Comparison of ENCODE assay signal across 8 mouse cellular contexts in genomic region chr1:165616652-165617051, GRCm38 (mm10). TPM values are rescaled to one million over a fixed set of nuclear protein-coding genes. Genes with fewer than 3 reads are reported as not detected.
DNase-seq lines count a peak whose midpoint lies in the region; ATAC-seq and TF ChIP-seq lines count a peak whose summit lies in the region.

No protein-coding gene starts in this region.

- no peak for TF ChIP-seq CTCF in liver, embryonic 14.5 days (IDR thresholded peaks at IDR 0.05; ENCODE audit: low read depth)

- H3K4me1 ChIP-seq in heart, embryonic 14.5 days (ENCODE audit: control insufficient read depth in 2 of 2, insufficient read depth in 2 of 2, low read length in 2 of 2): peaks cover 23% of the 10 kb centered on the region in 2 experiments
- peaks cover 29% of the 10 kb centered on the region for H3K4me1 ChIP-seq in heart, embryonic 16.5 days (ENCODE audit: control insufficient read depth, insufficient read depth, low read length)
- H3K4me1 ChIP-seq in liver, embryonic 14.5 days (replicated peaks; ENCODE audit: control insufficient read depth in 2 of 2, insufficient read depth in 2 of 2, low read length in 1 of 2): peaks cover 0 to 21% of the 10 kb centered on the region in 2 experiments; a peak in 2 of 4 replicates

- H3K36me3 ChIP-seq in heart, embryonic 14.5 days (ENCODE audit: control insufficient read depth, insufficient read depth, low read length): peaks cover 18% of the 10 kb centered on the region
- peaks cover 19% of the 10 kb centered on the region for H3K36me3 ChIP-seq in heart, embryonic 16.5 days (ENCODE audit: control insufficient read depth, insufficient read depth)
- no peaks in the 10 kb centered on the region for H3K36me3 ChIP-seq in liver, embryonic 14.5 days (replicated peaks; ENCODE audit: control insufficient read depth, insufficient read depth, low read depth)

- no peak overlapping the region for H3K4me3 ChIP-seq in heart, embryonic 14.5 days (ENCODE audit: control insufficient read depth in 1 of 2, insufficient read depth in 1 of 2, low read depth in 1 of 2, low read length in 2 of 2)
- H3K4me3 ChIP-seq in heart, embryonic 16.5 days (ENCODE audit: low read length): no peak overlapping the region
- H3K4me3 ChIP-seq in liver, embryonic 14.5 days (ENCODE audit: insufficient read depth in 1 of 2, low read depth in 2 of 2, low read length in 2 of 2): no peak overlapping the region

- H3K27me3 ChIP-seq in heart, embryonic 14.5 days (ENCODE audit: control insufficient read depth, insufficient read depth, low read length): no peaks in the 10 kb centered on the region
- H3K27me3 ChIP-seq in heart, embryonic 16.5 days (ENCODE audit: control insufficient read depth, insufficient read depth, low read length): no peaks in the 10 kb centered on the region
- H3K27me3 ChIP-seq in liver, embryonic 14.5 days (ENCODE audit: control insufficient read depth, insufficient read depth, low read length): no peaks in the 10 kb centered on the region

- no peak for ATAC-seq in heart, embryonic 14.5 days (ENCODE audit: insufficient number of reproducible peaks, insufficient read depth, low FRiP score, low read depth)
- ATAC-seq in heart, embryonic 16.5 days (replicated peaks; ENCODE audit: extremely low read depth, insufficient read depth, low FRiP score): no peak
- ATAC-seq in liver, embryonic 14.5 days (ENCODE audit: insufficient read depth): no peak
- no peak for ATAC-seq in erythroid progenitor cell, adult 5-6 weeks (replicated peaks; ENCODE audit: low FRiP score, poor library complexity, severe bottlenecking)

- DNase-seq in heart, adult 18-20 months: no peak
- peak; percentile 13 for DNase-seq in brain, adult 2 months (ENCODE audit: low read depth, low spot score)
- no peak for DNase-seq in liver, embryonic 14.5 days (ENCODE audit: low read depth in 3 of 3, low spot score in 3 of 3)
- no peak for DNase-seq in cerebellum, postnatal 4 days (ENCODE audit: low spot score in 2 of 2)
- no peak for DNase-seq in cerebellum, adult 18-20 months

- H3K27ac ChIP-seq in heart, embryonic 14.5 days (replicated peaks in 1 of 2; ENCODE audit: control insufficient read depth in 1 of 2, insufficient read depth in 1 of 2, low read depth in 2 of 2, low read length in 2 of 2): peak overlapping the region; percentile 51 to 93
- peak overlapping the region; percentile 91 for H3K27ac ChIP-seq in heart, embryonic 16.5 days (ENCODE audit: low read length)
- peak overlapping the region; percentile 29 for H3K27ac ChIP-seq in liver, embryonic 14.5 days

- H3K9me3 ChIP-seq in heart, embryonic 14.5 days (ENCODE audit: control insufficient read depth, low read length): peaks cover 7% of the 10 kb centered on the region
- H3K9me3 ChIP-seq in heart, embryonic 16.5 days (replicated peaks; ENCODE audit: control insufficient read depth, low read length): peaks cover 5% of the 10 kb centered on the region
- no peaks in the 10 kb centered on the region for H3K9me3 ChIP-seq in liver, embryonic 14.5 days (ENCODE audit: control insufficient read depth, low read length)

- no peak overlapping the region for H3K9ac ChIP-seq in heart, embryonic 14.5 days (ENCODE audit: low read length)
- H3K9ac ChIP-seq in heart, embryonic 16.5 days (ENCODE audit: low read length): peak overlapping the region; percentile 41
- peak overlapping the region; percentile 31; the same call in 1 of the 2 replicates for H3K9ac ChIP-seq in liver, embryonic 14.5 days (replicated peaks)

- TF ChIP-seq EP300 in liver, embryonic 14.5 days (IDR thresholded peaks at IDR 0.05; ENCODE audit: low read depth): no peak

- 44% methylated on average over 7 of the region's 7 CpGs for WGBS in heart, embryonic 14.5 days
- WGBS in heart, embryonic 16.5 days: 42% methylated on average over 7 of the region's 7 CpGs
- WGBS in liver, embryonic 14.5 days (ENCODE audit: insufficient replicate concordance): 37% methylated on average over 7 of the region's 7 CpGs

- H3K4me2 ChIP-seq in heart, embryonic 14.5 days (ENCODE audit: low read length): no peak overlapping the region
- no peak overlapping the region; the same call in 1 of the 2 replicates for H3K4me2 ChIP-seq in heart, embryonic 16.5 days (ENCODE audit: low read depth, low read length)
- H3K4me2 ChIP-seq in liver, embryonic 14.5 days (ENCODE audit: low read depth): peak overlapping the region; percentile 40

RNA-seq across cellular contexts. Expression of gene Mpzl1, which starts 17.7 kb away (rescaled TPM):
- 121 TPM in 2 replicates for polyA plus RNA-seq in heart, embryonic 14.5 days (2014; fragmentation: Nextera tagmentation; extraction: Ambion mirVana)
- total RNA-seq in heart, adult 18-20 months (2021): 10 to 100 TPM; 12.8 to 13.2 TPM
- 95.3 and 104 TPM in 2 replicates for polyA plus RNA-seq in heart, embryonic 16.5 days (2015; fragmentation: Nextera tagmentation; extraction: Ambion mirVana)
- polyA plus RNA-seq in liver, embryonic 14.5 days (2012; rRNA removed): 18.1 and 19.4 TPM in 2 replicates
- polyA plus RNA-seq in liver, embryonic 14.5 days (2014; fragmentation: Nextera tagmentation; extraction: Ambion mirVana): 24.6 and 25.1 TPM in 2 replicates
- total RNA-seq in erythroid progenitor cell, adult 5-6 weeks (2015; ENCODE audit: low replicate concordance): 2.9 and 31.0 TPM in 2 replicates
- 3.0 TPM in 1 of 2 replicates, not detected in the other for total RNA-seq in erythroid progenitor cell, adult 5-6 weeks (2017; ENCODE audit: low replicate concordance)

Comparison
In these comparisons a context has a peak if more than half of its experiments do, and no peak if none do; other contexts are left out.
1. H3K27ac ChIP-seq: peak in every context shown above with its lines; median percentile 91 in heart, embryonic 16.5 days; 72 in heart, embryonic 14.5 days; 29 in liver, embryonic 14.5 days.